Mouse (Mus musculus) neural tube, embryonic 14.5 days (tissue): Measurements from ENCODE around the gene Kctd5. TPM values are rescaled to one million over a fixed set of nuclear protein-coding genes. Genes with fewer than 3 reads are reported as not detected.

ENCODE experiments used
- ATAC-seq: fragments of 200-750 bp; cut with Nextera tagmentation; 2 replicates; pipeline ENCODE4 v1.8.0; 2017; ENCODE audit warnings: low read depth, mild to moderate bottlenecking, moderate TSS enrichment, moderate library complexity
- H3K27ac ChIP-seq: fragments of 300-500 bp; sonication (generic); 2 replicates; pipeline ENCODE4 v1.5.1; 2014; ENCODE audit warnings: low read depth, mild to moderate bottlenecking, control low read depth, low read length, moderate library complexity, mixed read lengths
- H3K27me3 ChIP-seq: fragments of 300-500 bp; sonication (generic); 2 replicates; pipeline ENCODE4 v1.6.1; 2014; ENCODE audit warnings: low read length; ENCODE audit not compliant: control insufficient read depth, insufficient read depth
- H3K36me3 ChIP-seq: fragments of 300-500 bp; sonication (generic); 2 replicates; pipeline ENCODE4 v1.6.1; 2014; ENCODE audit warnings: low read length, mixed read lengths; ENCODE audit not compliant: control insufficient read depth, insufficient read depth
- H3K4me1 ChIP-seq: fragments of 300-500 bp; sonication (generic); 2 replicates; pipeline ENCODE4 v1.6.1; 2014; ENCODE audit warnings: low read length; ENCODE audit not compliant: control insufficient read depth, insufficient read depth
- H3K4me2 ChIP-seq: fragments of 300-500 bp; sonication (generic); 2 replicates; pipeline ENCODE4 v1.6.1; 2014; ENCODE audit warnings: mild to moderate bottlenecking, low read depth, low read length, control low read depth
- H3K4me3 ChIP-seq: fragments of 300-500 bp; sonication (generic); 2 replicates; pipeline ENCODE4 v1.5.1; 2014; ENCODE audit warnings: low read depth, low read length, control low read depth, mixed read lengths
- H3K9ac ChIP-seq: fragments of 300-500 bp; sonication (generic); replicated peaks from 2 replicates; pipeline ENCODE4 v1.6.1; 2014; ENCODE audit warnings: low read depth, mild to moderate bottlenecking, control low read depth, low read length, mixed read lengths
- H3K9me3 ChIP-seq: fragments of 300-500 bp; sonication (generic); 2 replicates; pipeline ENCODE4 v1.6.1; 2016; ENCODE audit warnings: low read length; ENCODE audit not compliant: control insufficient read depth
- WGBS: fragments of 180-500 bp; shearing (Covaris S2); extraction: QIAGEN DNeasy Blood & Tissue Kit; methylation state at CpG from one replicate; pipeline ENCODE4 v1.1.7; 2014; 5-methylcytosine and 5-hydroxymethylcytosine counted together
- polyA plus RNA-seq: library from polyadenylated mRNA; unstranded; fragments of >200 nt; fragmentation: Nextera tagmentation; extraction: Ambion mirVana; gene quantifications from 2 replicates; pipeline ENCODE4 v1.2.1, GENCODE M21; 2014

Kctd5 gene
- polyA plus RNA-seq, 1 experiment from 2014 or later: 70.3 TPM

GRCm38 (mm10) chr17:24046026-24046425 is 27.3 kb downstream of the Kctd5 start:
- H3K4me3 ChIP-seq: no peak overlapping the region
- H3K9ac ChIP-seq: no peak overlapping the region
- no peak overlapping the region for H3K4me2 ChIP-seq
- H3K4me1 ChIP-seq: no peaks in the 10 kb centered on the region
- no peak for ATAC-seq
- WGBS: 51% methylated on average over 5 of the region's 5 CpGs
- no peaks in the 10 kb centered on the region for H3K27me3 ChIP-seq
- no peak overlapping the region for H3K27ac ChIP-seq
- H3K36me3 ChIP-seq: peaks cover 26% of the 10 kb centered on the region
- H3K9me3 ChIP-seq: no peaks in the 10 kb centered on the region

GRCm38 (mm10) chr17:24045608-24046007 is 27.7 kb downstream of the Kctd5 start:
- H3K9me3 ChIP-seq: no peaks in the 10 kb centered on the region
- WGBS: 84% methylated on average over 10 of the region's 10 CpGs
- peaks cover 22% of the 10 kb centered on the region for H3K36me3 ChIP-seq
- H3K4me1 ChIP-seq: no peaks in the 10 kb centered on the region
- no peak overlapping the region for H3K27ac ChIP-seq
- H3K4me3 ChIP-seq: no peak overlapping the region
- no peak for ATAC-seq
- no peak overlapping the region for H3K4me2 ChIP-seq
- no peaks in the 10 kb centered on the region for H3K27me3 ChIP-seq
- no peak overlapping the region for H3K9ac ChIP-seq

GRCm38 (mm10) chr17:24044482-24044881 is 28.8 kb downstream of the Kctd5 start:
- WGBS: 76% methylated on average over 5 of the region's 5 CpGs
- H3K9me3 ChIP-seq: no peaks in the 10 kb centered on the region
- ATAC-seq: no peak
- peaks cover 16% of the 10 kb centered on the region for H3K36me3 ChIP-seq
- H3K4me3 ChIP-seq: no peak overlapping the region
- H3K27ac ChIP-seq: no peak overlapping the region
- H3K9ac ChIP-seq: no peak overlapping the region
- H3K4me2 ChIP-seq: no peak overlapping the region
- H3K27me3 ChIP-seq: no peaks in the 10 kb centered on the region
- no peaks in the 10 kb centered on the region for H3K4me1 ChIP-seq

- Histone ChIP-seq H3K9me3 (no peaks in the 10 kb centered on the region), H3K4me1 (no peaks in the 10 kb centered on the region), H3K4me2 (no peak within 1 kb of the TSS), H3K4me3 (no peak within 1 kb of the TSS), H3K36me3 (no peaks in the 10 kb centered on the region), H3K27me3 (no peaks in the 10 kb centered on the region), H3K27ac (no peak within 1 kb of the TSS), H3K9ac (no peak within 1 kb of the TSS)
- 77% methylated on average over 4 of the region's 4 CpGs for WGBS
- no peak for ATAC-seq
Measured at GRCm38 (mm10) chr17:24037844-24038243, 35.4 kb downstream of the Kctd5 start, which contains the start of gene Prss27. Gene Prss27 (plus strand): TSS chr17:24038144.

GRCm38 (mm10) chr17:24037360-24037759 is 35.9 kb downstream of the Kctd5 start:
- no peaks in the 10 kb centered on the region for H3K27me3 ChIP-seq
- H3K27ac ChIP-seq: no peak overlapping the region
- no peak overlapping the region for H3K4me3 ChIP-seq
- no peaks in the 10 kb centered on the region for H3K4me1 ChIP-seq
- H3K36me3 ChIP-seq: no peaks in the 10 kb centered on the region
- no peak overlapping the region for H3K9ac ChIP-seq
- H3K9me3 ChIP-seq: no peaks in the 10 kb centered on the region
- ATAC-seq: no peak
- H3K4me2 ChIP-seq: no peak overlapping the region
- 84% methylated on average over 13 of the region's 13 CpGs for WGBS

GRCm38 (mm10) chr17:24036954-24037353 is 36.3 kb downstream of the Kctd5 start:
- Histone ChIP-seq H3K27ac (no peak overlapping the region), H3K4me3 (no peak overlapping the region), H3K36me3 (no peaks in the 10 kb centered on the region), H3K9me3 (no peaks in the 10 kb centered on the region), H3K4me2 (no peak overlapping the region), H3K9ac (no peak overlapping the region), H3K27me3 (no peaks in the 10 kb centered on the region), H3K4me1 (no peaks in the 10 kb centered on the region)
- no peak for ATAC-seq
- WGBS: 67% methylated on average over 6 of the region's 6 CpGs

- H3K36me3 ChIP-seq: no peaks in the 10 kb centered on the region
- WGBS: 87% methylated on average over 7 of the region's 7 CpGs
- no peak for ATAC-seq
- H3K9ac ChIP-seq: no peak overlapping the region
- no peaks in the 10 kb centered on the region for H3K27me3 ChIP-seq
- H3K9me3 ChIP-seq: no peaks in the 10 kb centered on the region
- no peaks in the 10 kb centered on the region for H3K4me1 ChIP-seq
- H3K27ac ChIP-seq: no peak overlapping the region
- no peak overlapping the region for H3K4me2 ChIP-seq
- H3K4me3 ChIP-seq: no peak overlapping the region
Measured at GRCm38 (mm10) chr17:24035087-24035486, 38.2 kb downstream of the Kctd5 start.

- 76% methylated on average over 9 of the region's 22 CpGs for WGBS
Measured at GRCm38 (mm10) chr17:24030551-24030950, 42.7 kb downstream of the Kctd5 start.

GRCm38 (mm10) chr17:24029477-24029876 is 43.8 kb downstream of the Kctd5 start:
- Histone ChIP-seq H3K27me3 (no peaks in the 10 kb centered on the region), H3K9me3 (no peaks in the 10 kb centered on the region), H3K4me1 (no peaks in the 10 kb centered on the region), H3K36me3 (no peaks in the 10 kb centered on the region), H3K4me3 (no peak overlapping the region), H3K4me2 (no peak overlapping the region), H3K9ac (no peak overlapping the region), H3K27ac (no peak overlapping the region)
- 88% methylated on average over 7 of the region's 7 CpGs for WGBS
- ATAC-seq: no peak

More at GRCm38 (mm10) chr17:24030551-24030950, 42.7 kb downstream of the Kctd5 start:
- H3K4me1 ChIP-seq: no peaks in the 10 kb centered on the region
- H3K4me3 ChIP-seq: no peak overlapping the region
- H3K4me2 ChIP-seq: no peak overlapping the region
- no peak for ATAC-seq
- H3K27ac ChIP-seq: no peak overlapping the region
- no peak overlapping the region for H3K9ac ChIP-seq
- H3K9me3 ChIP-seq: no peaks in the 10 kb centered on the region
- no peaks in the 10 kb centered on the region for H3K27me3 ChIP-seq
- no peaks in the 10 kb centered on the region for H3K36me3 ChIP-seq
